10 mouse cellular contexts compared by ENCODE assay signal in genomic region chr1:164405385-164405802, GRCm38 (mm10). TPM values are rescaled to one million over a fixed set of nuclear protein-coding genes. Genes with fewer than 3 reads are reported as not detected.
A peak's percentile ranks its signal among the peaks of the same experiment; 100 is the strongest.
DNase-seq lines count a peak whose midpoint lies in the region; ATAC-seq and TF ChIP-seq lines count a peak whose summit lies in the region.
"Had no signal": no experiment of that assay in that cellular context is flagged by ENCODE, and none has a peak within 500 bp of the region (broad histone marks: within the 10 kb centered on the region; RNA-seq: fewer than 3 reads in every experiment).

No protein-coding gene starts in this region.

- 29% methylated on average over 5 of the region's 5 CpGs for WGBS in heart, embryonic 11.5 days (ENCODE audit: insufficient replicate concordance)
- WGBS in liver, postnatal 0 days (ENCODE audit: insufficient replicate concordance): 24% methylated on average over 5 of the region's 5 CpGs
- 80% methylated on average over 5 of the region's 5 CpGs for WGBS in hindbrain, embryonic 16.5 days

- H3K9ac ChIP-seq in heart, embryonic 11.5 days (ENCODE audit: low read depth, low read length): no peak overlapping the region
- H3K9ac ChIP-seq in liver, postnatal 0 days (replicated peaks): no peak overlapping the region
- no peak overlapping the region for H3K9ac ChIP-seq in hindbrain, embryonic 16.5 days (ENCODE audit: low read depth, low read length)
- H3K9ac ChIP-seq: forebrain, embryonic 13.5 days; hindbrain, embryonic 13.5 days had no signal

- H3K4me3 ChIP-seq in gastrocnemius, adult 2 months: no peak overlapping the region
- H3K4me3 ChIP-seq in heart, embryonic 11.5 days (ENCODE audit: low read depth, low read length): no peak overlapping the region
- H3K4me3 ChIP-seq in liver, postnatal 0 days (ENCODE audit: low read depth, low read length): no peak overlapping the region
- no peak overlapping the region for H3K4me3 ChIP-seq in hindbrain, embryonic 16.5 days (ENCODE audit: low read length)
- H3K4me3 ChIP-seq: forebrain, embryonic 13.5 days; hindbrain, embryonic 13.5 days had no signal

- TF ChIP-seq EP300 in liver, postnatal 0 days (IDR thresholded peaks at IDR 0.05; ENCODE audit: low read depth): peak; percentile 77

- no peak for DNase-seq in gastrocnemius, adult 2 months
- DNase-seq in gastrocnemius, postnatal 10 days: no peak
- DNase-seq in 416B (ENCODE audit: low read depth): peak; percentile 7
- DNase-seq in liver, postnatal 0 days: no peak

- H3K27me3 ChIP-seq in heart, embryonic 11.5 days (ENCODE audit: control insufficient read depth, insufficient read depth, low read length): no peaks in the 10 kb centered on the region
- H3K27me3 ChIP-seq in liver, postnatal 0 days (ENCODE audit: insufficient read depth, low read length): no peaks in the 10 kb centered on the region
- no peaks in the 10 kb centered on the region for H3K27me3 ChIP-seq in hindbrain, embryonic 16.5 days (replicated peaks; ENCODE audit: control insufficient read depth, insufficient read depth, low read length)
- H3K27me3 ChIP-seq: forebrain, embryonic 13.5 days; hindbrain, embryonic 13.5 days had no signal

- H3K36me3 ChIP-seq in heart, embryonic 11.5 days (ENCODE audit: control insufficient read depth, insufficient read depth, low read length): no peaks in the 10 kb centered on the region
- no peaks in the 10 kb centered on the region for H3K36me3 ChIP-seq in liver, postnatal 0 days (replicated peaks; ENCODE audit: insufficient read depth, low read length)
- 0 out of 2 replicates have a peak, but pooled peaks cover 4% of the 10 kb centered on the region for H3K36me3 ChIP-seq in hindbrain, embryonic 16.5 days (ENCODE audit: control insufficient read depth, insufficient read depth, low read length)

- peak overlapping the region; percentile 6; the same call in 1 of the 2 replicates for H3K4me2 ChIP-seq in heart, embryonic 11.5 days
- H3K4me2 ChIP-seq in liver, postnatal 0 days (ENCODE audit: low read depth, low read length): 0 out of 2 replicates have a peak overlapping the region, but pooled peaks have one; percentile 32
- H3K4me2 ChIP-seq in hindbrain, embryonic 16.5 days (ENCODE audit: low read length): no peak overlapping the region
- H3K4me2 ChIP-seq: forebrain, embryonic 13.5 days; hindbrain, embryonic 13.5 days had no signal

- intact Hi-C loops in gastrocnemius, adult 2 months (cut with DNase I): no loop called here

- no peaks in the 10 kb centered on the region for H3K4me1 ChIP-seq in heart, embryonic 11.5 days (ENCODE audit: control insufficient read depth, insufficient read depth, low read length)
- H3K4me1 ChIP-seq in liver, postnatal 0 days (ENCODE audit: insufficient read depth): peaks cover 6% of the 10 kb centered on the region
- no peaks in the 10 kb centered on the region for H3K4me1 ChIP-seq in hindbrain, embryonic 16.5 days (ENCODE audit: control insufficient read depth, insufficient read depth, low read depth, low read length)

- no peak for TF ChIP-seq CTCF in gastrocnemius, adult 2 months (IDR thresholded peaks at IDR 0.05)
- no peak for TF ChIP-seq CTCF in liver, postnatal 0 days (IDR thresholded peaks at IDR 0.05; ENCODE audit: low read depth)

- peak overlapping the region; percentile 53 for H3K27ac ChIP-seq in gastrocnemius, adult 2 months
- H3K27ac ChIP-seq in heart, embryonic 11.5 days (ENCODE audit: low read depth, low read length): peak overlapping the region; percentile 65; the same call in 1 of the 2 replicates
- H3K27ac ChIP-seq in liver, postnatal 0 days (ENCODE audit: low read depth): peak overlapping the region; percentile 40
- no peak overlapping the region for H3K27ac ChIP-seq in hindbrain, embryonic 16.5 days (ENCODE audit: low read depth, low read length)
- H3K27ac ChIP-seq: forebrain, embryonic 13.5 days; hindbrain, embryonic 13.5 days had no signal

- ATAC-seq in heart, embryonic 11.5 days (replicated peaks; ENCODE audit: insufficient number of reproducible peaks, low FRiP score, low TSS enrichment): no peak
- peak; percentile 86 for ATAC-seq in liver, postnatal 0 days
- no peak for ATAC-seq in megakaryocyte-erythroid progenitor cell, adult 5-6 weeks (replicated peaks; ENCODE audit: low FRiP score, low TSS enrichment, poor library complexity, severe bottlenecking)
- no peak for ATAC-seq in monocyte, adult 5-6 weeks (replicated peaks; ENCODE audit: insufficient number of reproducible peaks, low FRiP score, low TSS enrichment, poor library complexity, severe bottlenecking)
- ATAC-seq in hindbrain, embryonic 16.5 days: no peak
- ATAC-seq: forebrain, embryonic 13.5 days had no signal

- no peaks in the 10 kb centered on the region for H3K9me3 ChIP-seq in heart, embryonic 11.5 days (replicated peaks; ENCODE audit: control insufficient read depth, low read length)
- no peaks in the 10 kb centered on the region for H3K9me3 ChIP-seq in liver, postnatal 0 days (ENCODE audit: low read length)
- H3K9me3 ChIP-seq in hindbrain, embryonic 16.5 days (ENCODE audit: control insufficient read depth, low read length): peaks cover 4% of the 10 kb centered on the region

RNA-seq across cellular contexts. Expression of gene Atp1b1, which starts 52.8 kb away (rescaled TPM):
- total RNA-seq in gastrocnemius, adult 2 months (2021): 100 to 1,000 TPM; 115 to 262 TPM
- total RNA-seq in gastrocnemius, postnatal 10 days (2021): 100 to 1,000 TPM; 118 to 124 TPM
- polyA plus RNA-seq in heart, embryonic 11.5 days (2014; fragmentation: Nextera tagmentation; extraction: Ambion mirVana): 235 and 350 TPM in 2 replicates
- polyA plus RNA-seq in liver, postnatal 0 days (2015; fragmentation: Nextera tagmentation; extraction: Ambion mirVana): 38.6 and 38.8 TPM in 2 replicates
- 1.8 and 15.5 TPM in 2 replicates for total RNA-seq in megakaryocyte-erythroid progenitor cell, adult 5-6 weeks (2014; fragmentation: Nextera tagmentation)
- total RNA-seq in megakaryocyte-erythroid progenitor cell, adult 5-6 weeks (2017): 5.1 TPM in 1 of 2 replicates, not detected in the other
- total RNA-seq in monocyte, adult 5-6 weeks (2017): 47.2 to 111 TPM (median 70.4 TPM) in 3 replicates
- 383 and 485 TPM in 2 replicates for polyA plus RNA-seq in hindbrain, embryonic 16.5 days (2015; fragmentation: Nextera tagmentation; extraction: Ambion mirVana)
